Comparison of ENCODE assay signal across 8 mouse cellular contexts in genomic region chr2:180257963-180258865, GRCm38 (mm10). TPM values are rescaled to one million over a fixed set of nuclear protein-coding genes. Genes with fewer than 3 reads are reported as not detected.
A peak's percentile ranks its signal among the peaks of the same experiment; 100 is the strongest.
DNase-seq lines count a peak whose midpoint lies in the region; ATAC-seq and TF ChIP-seq lines count a peak whose summit lies in the region.

No protein-coding gene starts in this region.

- no peak for TF ChIP-seq CTCF in liver, postnatal 0 days (IDR thresholded peaks at IDR 0.05; ENCODE audit: low read depth)

- peak overlapping the region; percentile 88 for H3K4me3 ChIP-seq in heart, embryonic 12.5 days
- peak overlapping the region; percentile 84 to 97 for H3K4me3 ChIP-seq in ES-E14 (ENCODE audit: insufficient read depth in 1 of 2, low read depth in 1 of 2, low read length in 2 of 2, poor library complexity in 1 of 2, severe bottlenecking in 1 of 2)
- H3K4me3 ChIP-seq in heart, embryonic 16.5 days (ENCODE audit: low read length): peak overlapping the region; percentile 61
- peak overlapping the region; percentile 80 for H3K4me3 ChIP-seq in liver, postnatal 0 days (ENCODE audit: low read depth, low read length)

- no peaks in the 10 kb centered on the region for H3K27me3 ChIP-seq in heart, embryonic 12.5 days (replicated peaks)
- no peaks in the 10 kb centered on the region for H3K27me3 ChIP-seq in heart, embryonic 16.5 days (ENCODE audit: control insufficient read depth, insufficient read depth, low read length)
- H3K27me3 ChIP-seq in liver, postnatal 0 days (ENCODE audit: insufficient read depth, low read length): no peaks in the 10 kb centered on the region

- H3K27ac ChIP-seq in heart, embryonic 12.5 days (ENCODE audit: poor library complexity, severe bottlenecking): peak overlapping the region; percentile 80
- H3K27ac ChIP-seq in ES-E14 (ENCODE audit: insufficient read depth, low read depth, low read length, poor library complexity, severe bottlenecking): peak overlapping the region; percentile 85; the same call in 1 of the 2 replicates
- no peak overlapping the region for H3K27ac ChIP-seq in heart, embryonic 16.5 days (ENCODE audit: low read length)
- H3K27ac ChIP-seq in liver, postnatal 0 days (ENCODE audit: low read depth): no peak overlapping the region

- DNase-seq in heart, postnatal 10 days: no peak
- DNase-seq in ES-E14 (ENCODE audit: low read depth, low spot score): no peak
- DNase-seq in liver, postnatal 0 days: peak; percentile 12
- no peak for DNase-seq in thymus, postnatal 36 days
- no peak for DNase-seq in cerebellum, postnatal 14 days

- no peaks in the 10 kb centered on the region for H3K9me3 ChIP-seq in heart, embryonic 12.5 days (replicated peaks)
- H3K9me3 ChIP-seq in ES-E14 (ENCODE audit: control insufficient read depth, insufficient read depth, low read depth, low read length): no peaks in the 10 kb centered on the region
- no peaks in the 10 kb centered on the region for H3K9me3 ChIP-seq in heart, embryonic 16.5 days (replicated peaks; ENCODE audit: control insufficient read depth, low read length)
- H3K9me3 ChIP-seq in liver, postnatal 0 days (ENCODE audit: low read length): no peaks in the 10 kb centered on the region

- intact Hi-C loops in heart, postnatal 10 days (cut with DNase I): loop anchor here (10.0 kb wide), 3 partner anchors 183 to 343 kb away; partner anchors contain the start of gene Mtg2

- H3K36me3 ChIP-seq in heart, embryonic 12.5 days: peaks cover 50% of the 10 kb centered on the region
- H3K36me3 ChIP-seq in ES-E14 (ENCODE audit: control insufficient read depth, insufficient read depth, low read length, poor library complexity, severe bottlenecking): peaks cover 39% of the 10 kb centered on the region
- H3K36me3 ChIP-seq in heart, embryonic 16.5 days (ENCODE audit: control insufficient read depth, insufficient read depth): peaks cover 9% of the 10 kb centered on the region; the same call in 1 of the 2 replicates
- H3K36me3 ChIP-seq in liver, postnatal 0 days (replicated peaks; ENCODE audit: insufficient read depth, low read length): peaks cover 25% of the 10 kb centered on the region

- peak overlapping the region; percentile 77 for H3K4me2 ChIP-seq in heart, embryonic 12.5 days
- peak overlapping the region; percentile 73 for H3K4me2 ChIP-seq in heart, embryonic 16.5 days (ENCODE audit: low read depth, low read length)
- peak overlapping the region; percentile 97 for H3K4me2 ChIP-seq in liver, postnatal 0 days (ENCODE audit: low read depth, low read length)

- in situ Hi-C loops in ES-E14 (cut with MboI; ENCODE audit: low sequenced_read_pairs in 2 of 2, unreplicated experiment in 2 of 2): no loop called here

- peak overlapping the region; percentile 94 for H3K9ac ChIP-seq in heart, embryonic 12.5 days
- peak overlapping the region; percentile 99 for H3K9ac ChIP-seq in ES-E14 (ENCODE audit: insufficient read depth, low read depth, low read length, poor library complexity, severe bottlenecking)
- H3K9ac ChIP-seq in heart, embryonic 16.5 days (ENCODE audit: low read length): peak overlapping the region; percentile 77
- peak overlapping the region; percentile 82 for H3K9ac ChIP-seq in liver, postnatal 0 days (replicated peaks)

- no peak for ATAC-seq in heart, embryonic 12.5 days (ENCODE audit: insufficient number of reproducible peaks, low FRiP score)
- no peak for ATAC-seq in heart, embryonic 16.5 days (replicated peaks; ENCODE audit: extremely low read depth, insufficient read depth, low FRiP score)
- no peak for ATAC-seq in liver, postnatal 0 days
- ATAC-seq in granulocyte monocyte progenitor cell, adult 5-6 weeks (replicated peaks; ENCODE audit: poor library complexity, severe bottlenecking): no peak

- 53% methylated on average over 11 of the region's 11 CpGs for WGBS in heart, embryonic 12.5 days
- WGBS in heart, embryonic 16.5 days: 56% methylated on average over 11 of the region's 11 CpGs
- 44% methylated on average over 11 of the region's 11 CpGs for WGBS in liver, postnatal 0 days (ENCODE audit: insufficient replicate concordance)

- peaks cover 34% of the 10 kb centered on the region for H3K4me1 ChIP-seq in heart, embryonic 12.5 days (replicated peaks)
- H3K4me1 ChIP-seq in ES-E14 (ENCODE audit: control insufficient read depth in 2 of 2, insufficient read depth in 2 of 2, low read length in 2 of 2, poor library complexity in 1 of 2): peaks cover 0 to 7% of the 10 kb centered on the region in 2 experiments; a peak in 1 of 4 replicates
- H3K4me1 ChIP-seq in heart, embryonic 16.5 days (ENCODE audit: control insufficient read depth, insufficient read depth, low read length): peaks cover 20% of the 10 kb centered on the region
- H3K4me1 ChIP-seq in liver, postnatal 0 days (ENCODE audit: insufficient read depth): peaks cover 14% of the 10 kb centered on the region

- TF ChIP-seq EP300 in liver, postnatal 0 days (IDR thresholded peaks at IDR 0.05; ENCODE audit: low read depth): no peak

TF ChIP-seq in ES-E14, 5 proteins besides CTCF, POLR2A, EP300 and RAD21:
- no peak for TF ChIP-seq CHD2 (IDR thresholded peaks at IDR 0.05; ENCODE audit: low read depth, low read length)
- TF ChIP-seq HCFC1 (IDR thresholded peaks at IDR 0.05; ENCODE audit: borderline replicate concordance, insufficient read depth, low read length): no peak
- TF ChIP-seq ZNF384 (IDR thresholded peaks at IDR 0.05; ENCODE audit: low read depth, low read length): no peak
- TF ChIP-seq MAFK (IDR thresholded peaks at IDR 0.05; ENCODE audit: insufficient read depth, low read depth, low read length): no peak
- no peak for TF ChIP-seq ZC3H11A (IDR thresholded peaks at IDR 0.05; ENCODE audit: borderline replicate concordance, low read depth, low read length)

RNA-seq across cellular contexts. Expression of gene Rps21, which starts 1.0 kb away (rescaled TPM):
- 336 and 349 TPM in 2 replicates for polyA plus RNA-seq in heart, embryonic 12.5 days (2016; fragmentation: Nextera tagmentation; extraction: Ambion mirVana)
- 100 to 1,000 TPM; 575 to 597 TPM for total RNA-seq in heart, postnatal 10 days (2021)
- total RNA-seq in ES-E14 (2012; rRNA removed): 4,130 and 4,285 TPM in 2 replicates
- 208 and 247 TPM in 2 replicates for polyA plus RNA-seq in heart, embryonic 16.5 days (2015; fragmentation: Nextera tagmentation; extraction: Ambion mirVana)
- 382 and 393 TPM in 2 replicates for polyA plus RNA-seq in liver, postnatal 0 days (2015; fragmentation: Nextera tagmentation; extraction: Ambion mirVana)
- 3,456 and 3,912 TPM in 2 replicates for total RNA-seq in granulocyte monocyte progenitor cell, adult 5-6 weeks (2014; fragmentation: Nextera tagmentation)
- 1,093 and 2,216 TPM in 2 replicates for total RNA-seq in granulocyte monocyte progenitor cell, adult 5-6 weeks (2017)

RNA-seq across cellular contexts. Expression of gene Cables2, which starts 15.1 kb away (rescaled TPM):
- 15.8 and 16.2 TPM in 2 replicates for polyA plus RNA-seq in heart, embryonic 12.5 days (2016; fragmentation: Nextera tagmentation; extraction: Ambion mirVana)
- 10 to 100 TPM; 16.5 to 16.7 TPM for total RNA-seq in heart, postnatal 10 days (2021)
- 13.4 and 15.5 TPM in 2 replicates for total RNA-seq in ES-E14 (2012; rRNA removed)
- 6.1 and 9.9 TPM in 2 replicates for polyA plus RNA-seq in heart, embryonic 16.5 days (2015; fragmentation: Nextera tagmentation; extraction: Ambion mirVana)
- 4.7 and 5.2 TPM in 2 replicates for polyA plus RNA-seq in liver, postnatal 0 days (2015; fragmentation: Nextera tagmentation; extraction: Ambion mirVana)
- total RNA-seq in granulocyte monocyte progenitor cell, adult 5-6 weeks (2014; fragmentation: Nextera tagmentation): 13.3 and 25.8 TPM in 2 replicates
- total RNA-seq in granulocyte monocyte progenitor cell, adult 5-6 weeks (2017): 7.4 and 15.0 TPM in 2 replicates

RNA-seq across cellular contexts. Expression of gene Rbbp8nl, which starts 31.5 kb away (rescaled TPM):
- polyA plus RNA-seq in heart, embryonic 12.5 days (2016; fragmentation: Nextera tagmentation; extraction: Ambion mirVana): not detected in 2 replicates
- not detected for total RNA-seq in heart, postnatal 10 days (2021)
- total RNA-seq in ES-E14 (2012; rRNA removed): 0.54 and 1.4 TPM in 2 replicates
- 0.05 and 0.22 TPM in 2 replicates for polyA plus RNA-seq in heart, embryonic 16.5 days (2015; fragmentation: Nextera tagmentation; extraction: Ambion mirVana)
- not detected in 2 replicates for polyA plus RNA-seq in liver, postnatal 0 days (2015; fragmentation: Nextera tagmentation; extraction: Ambion mirVana)
- not detected in 2 replicates for total RNA-seq in granulocyte monocyte progenitor cell, adult 5-6 weeks (2014; fragmentation: Nextera tagmentation)
- total RNA-seq in granulocyte monocyte progenitor cell, adult 5-6 weeks (2017): not detected in 2 replicates

RNA-seq across cellular contexts. Expression of gene Lama5, which starts 32.6 kb away (rescaled TPM):
- polyA plus RNA-seq in heart, embryonic 12.5 days (2016; fragmentation: Nextera tagmentation; extraction: Ambion mirVana): 31.7 and 38.1 TPM in 2 replicates
- total RNA-seq in heart, postnatal 10 days (2021): 10 to 100 TPM; 44.6 to 46.5 TPM
- total RNA-seq in ES-E14 (2012; rRNA removed): 291 and 497 TPM in 2 replicates
- polyA plus RNA-seq in heart, embryonic 16.5 days (2015; fragmentation: Nextera tagmentation; extraction: Ambion mirVana): 17.7 and 32.1 TPM in 2 replicates
- 2.1 and 2.2 TPM in 2 replicates for polyA plus RNA-seq in liver, postnatal 0 days (2015; fragmentation: Nextera tagmentation; extraction: Ambion mirVana)
- 0.06 TPM in 1 of 2 replicates, not detected in the other for total RNA-seq in granulocyte monocyte progenitor cell, adult 5-6 weeks (2014; fragmentation: Nextera tagmentation)
- total RNA-seq in granulocyte monocyte progenitor cell, adult 5-6 weeks (2017): 0.05 TPM in 1 of 2 replicates, not detected in the other

Comparison
In these comparisons a context has a peak if more than half of its experiments do, and no peak if none do; other contexts are left out.
1. H3K27ac ChIP-seq: peak in heart, embryonic 12.5 days (single experiment) and ES-E14 (single experiment); none in heart, embryonic 16.5 days (single experiment) and liver, postnatal 0 days (single experiment).
2. Peak in every context shown above with its lines, with median percentiles within 50 percentile points of each other: H3K4me2 ChIP-seq, H3K4me3 ChIP-seq and H3K9ac ChIP-seq.